8 mouse cellular contexts compared by ENCODE assay signal in genomic region chr11:107131749-107132421, GRCm38 (mm10). TPM values are rescaled to one million over a fixed set of nuclear protein-coding genes. Genes with fewer than 3 reads are reported as not detected.
DNase-seq lines count a peak whose midpoint lies in the region.

Gene Bptf (minus strand): TSS chr11:107132127.

- peaks cover 28% of the 10 kb centered on the region for H3K4me1 ChIP-seq in hindbrain, embryonic 10.5 days (replicated peaks)

- H3K9me3 ChIP-seq in hindbrain, embryonic 10.5 days, result no peaks in the 10 kb centered on the region

- peak within 1 kb of the TSS; percentile 99 for H3K27ac ChIP-seq in hindbrain, embryonic 10.5 days

- peak within 1 kb of the TSS; percentile 86 for H3K4me3 ChIP-seq in hindbrain, embryonic 10.5 days

- under 1% methylated on average over 66 of the region's 94 CpGs for WGBS in hindbrain, embryonic 10.5 days

- H3K36me3 ChIP-seq in hindbrain, embryonic 10.5 days, result 0 out of 2 replicates have a peak, but pooled peaks cover 3% of the 10 kb centered on the region

- peak; percentile 96 for DNase-seq in NIH3T3 (ENCODE audit: low read depth)
- DNase-seq in cerebellum, adult 9-11 months, result peak; percentile 92
- DNase-seq in frontal cortex, adult 2 months (ENCODE audit: extremely low spot score in 1 of 2, low spot score in 1 of 2), result peak; percentile 42 to 90
- DNase-seq in hindbrain, embryonic 10.5 days (ENCODE audit: low spot score), result peak; percentile 91
- DNase-seq in layer of hippocampus, postnatal 14 days (ENCODE audit: low spot score in 2 of 2), result peak; percentile 85 to 91
- DNase-seq in lung, postnatal 10 days, result peak; percentile 92
- DNase-seq in ovary, postnatal 14 days (ENCODE audit: low spot score), result peak; percentile 85
- DNase-seq in thymus, postnatal 10 days (ENCODE audit: low spot score in 2 of 2), result peak; percentile 86 to 94

- H3K27me3 ChIP-seq in hindbrain, embryonic 10.5 days (ENCODE audit: insufficient read depth, poor library complexity, severe bottlenecking), result no peaks in the 10 kb centered on the region

RNA-seq across cellular contexts. Expression of gene Bptf, which starts in this region (rescaled TPM):
- 46.0 and 49.4 TPM in 2 replicates for polyA plus RNA-seq in frontal cortex, adult 2 months (2012; rRNA removed)
- polyA plus RNA-seq in hindbrain, embryonic 10.5 days (2016; fragmentation: Nextera tagmentation; extraction: Ambion mirVana), result 26.8 and 32.7 TPM in 2 replicates
- total RNA-seq in layer of hippocampus, postnatal 14 days (2021), result 10 to 100 TPM; 62.7 to 68.0 TPM

Comparison
In these comparisons a context has a peak if more than half of its experiments do, and no peak if none do; other contexts are left out.
1. Peak in every context shown above with its lines: DNase-seq, H3K4me3 ChIP-seq and H3K27ac ChIP-seq.